Mouse (Mus musculus): Measurements from ENCODE around the gene Ccnjl.

GRCm38 (mm10) chr11:43585211-43586005 lies 56.8 kb downstream of the Ccnjl start:
- TF ChIP-seq CTCF (IDR thresholded peaks at IDR 0.05; ENCODE audit: low read depth, low read length) (no peak), POLR2A (IDR thresholded peaks at IDR 0.05; ENCODE audit: extremely low read depth, insufficient read depth, low read length) (no peak)
